Comparison of ENCODE assay signal across 8 mouse cellular contexts in the genomic region with DNA sequence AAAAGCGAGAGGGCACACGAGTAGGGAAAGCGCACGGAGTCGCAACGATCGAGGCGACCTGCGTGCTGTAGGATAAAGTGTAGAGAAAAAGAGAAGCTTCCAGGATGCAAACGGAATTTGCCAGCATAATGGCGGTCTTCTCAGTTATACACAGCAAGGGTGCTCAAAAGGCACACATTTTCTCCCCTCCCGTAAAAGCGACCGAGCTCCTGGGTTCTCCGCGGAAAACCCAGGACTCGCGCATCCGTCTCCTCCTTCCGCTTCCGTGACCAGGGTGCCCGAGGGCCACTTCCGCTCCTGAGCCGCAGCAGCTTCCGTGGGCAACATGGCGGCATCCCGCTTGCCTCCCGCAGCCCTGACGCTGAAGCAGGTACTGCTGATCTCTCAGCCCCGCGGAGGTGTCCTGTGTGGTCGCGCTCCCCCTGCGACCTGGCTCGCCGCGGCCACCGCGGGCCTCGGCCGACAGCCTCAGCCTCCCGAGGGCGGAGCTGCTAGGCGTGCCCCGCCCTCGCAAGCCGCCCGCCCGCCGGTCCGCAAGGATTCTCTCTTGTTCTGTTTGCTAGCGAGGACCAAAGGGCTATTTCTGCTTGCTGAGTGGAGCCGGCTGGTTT. TPM values are rescaled to one million over a fixed set of nuclear protein-coding genes. Genes with fewer than 3 reads are reported as not detected.
DNase-seq lines count a peak whose midpoint lies in the region; ATAC-seq and TF ChIP-seq lines count a peak whose summit lies in the region.

A gene (plus strand): TSS at position 288 of the 611 bp plus-strand sequence.

- ATAC-seq in Patski: peak; percentile 39
- peak; percentile 94 for ATAC-seq in hindbrain, embryonic 13.5 days (ENCODE audit: low FRiP score)

- peak within 1 kb of the TSS; percentile 73 for H3K4me2 ChIP-seq in hindbrain, embryonic 13.5 days

- no peaks in the 10 kb centered on the region for H3K27me3 ChIP-seq in Patski
- no peaks in the 10 kb centered on the region for H3K27me3 ChIP-seq in hindbrain, embryonic 13.5 days

- peaks cover 12% of the 10 kb centered on the region for H3K4me1 ChIP-seq in hindbrain, embryonic 13.5 days (replicated peaks)

- CTCF ChIA-PET in Patski (lab: Charles Lee): interaction anchor here (1.6 kb wide), 1 partner anchor 11 kb away, joined by 3 read pairs; no protein-coding TSS in a partner anchor

- peaks cover 5% of the 10 kb centered on the region; the same call in 1 of the 2 replicates for H3K36me3 ChIP-seq in hindbrain, embryonic 13.5 days

- peak within 1 kb of the TSS; percentile 100 for H3K27ac ChIP-seq in hindbrain, embryonic 13.5 days

- peak within 1 kb of the TSS; percentile 80 for H3K4me3 ChIP-seq in hindbrain, embryonic 13.5 days

- peak within 1 kb of the TSS; percentile 93 for H3K9ac ChIP-seq in hindbrain, embryonic 13.5 days

- no peak for TF ChIP-seq CTCF in Patski (IDR thresholded peaks at IDR 0.05)

- in situ Hi-C loops in Patski (cut with MboI; ENCODE audit: low pct_unique_long_range_greater_than_20kb): no loop called here

- 1% methylated on average over 53 of the region's 53 CpGs for WGBS in hindbrain, embryonic 13.5 days

- DNase-seq in Patski (ENCODE audit: low read depth, low spot score): no peak
- DNase-seq in cerebellum, postnatal 10 days: peak; percentile 91 to 92
- peak; percentile 58 to 76 for DNase-seq in frontal cortex, postnatal 14 days (ENCODE audit: low spot score in 2 of 2)
- DNase-seq in layer of hippocampus, postnatal 36 days: peak; percentile 85 to 86
- peak; percentile 79 for DNase-seq in lung, postnatal 36 days
- peak; percentile 90 for DNase-seq in retina, postnatal 1 day
- peak; percentile 80 for DNase-seq in urinary bladder, adult 2 months (ENCODE audit: low spot score)

- H3K9me3 ChIP-seq in hindbrain, embryonic 13.5 days: no peaks in the 10 kb centered on the region

- POLR2A ChIA-PET in Patski (lab: Charles Lee): no interaction called here

RNA-seq across cellular contexts. Expression of the gene that starts here (rescaled TPM):
- 10.0 TPM for polyA plus RNA-seq in Patski (2021)
- polyA plus RNA-seq in hindbrain, embryonic 13.5 days (2015; fragmentation: Nextera tagmentation; extraction: Ambion mirVana): 156 and 161 TPM in 2 replicates
- total RNA-seq in layer of hippocampus, postnatal 36 days (2021): 10 to 100 TPM; 36.2 to 37.0 TPM
- 59.9 and 79.3 TPM in 2 replicates for polyA plus RNA-seq in urinary bladder, adult 2 months (2012; rRNA removed)
